Mouse (Mus musculus) heart, postnatal 0 days (tissue): ENCODE measurements around the gene Lingo1. TPM values are rescaled to one million over a fixed set of nuclear protein-coding genes. Genes with fewer than 3 reads are reported as not detected.

ENCODE experiments used
- ATAC-seq: fragments of 200-750 bp; cut with Nextera tagmentation; 2 replicates; pipeline ENCODE4 v1.8.0; 2017; ENCODE audit warnings: low read depth, moderate number of reproducible peaks, moderate library complexity; ENCODE audit not compliant: insufficient read depth
- DNase-seq: peaks from one replicate; pipeline ENCODE4 v3.0.0-alpha.2; 2016; ENCODE audit warnings: low spot score
- H3K27ac ChIP-seq: fragments of 300-500 bp; sonication (generic); 2 replicates; pipeline ENCODE4 v1.5.1; 2014; ENCODE audit warnings: low read depth, mild to moderate bottlenecking
- H3K27me3 ChIP-seq: fragments of 300-500 bp; sonication (generic); 2 replicates; pipeline ENCODE4 v1.6.1; 2014; ENCODE audit warnings: low read length, mixed read lengths; ENCODE audit not compliant: control insufficient read depth, insufficient read depth
- H3K36me3 ChIP-seq: fragments of 300-500 bp; sonication (generic); replicated peaks from 2 replicates; pipeline ENCODE4 v1.6.1; 2014; ENCODE audit warnings: low read length, mixed read lengths; ENCODE audit not compliant: control insufficient read depth, insufficient read depth
- H3K4me1 ChIP-seq: fragments of 300-500 bp; sonication (generic); 2 replicates; pipeline ENCODE4 v1.6.1; 2014; ENCODE audit warnings: antibody characterized with exemption; ENCODE audit not compliant: control insufficient read depth, insufficient read depth
- H3K4me2 ChIP-seq: fragments of 300-500 bp; sonication (generic); 2 replicates; pipeline ENCODE4 v1.6.1; 2014; ENCODE audit warnings: low read depth, mild to moderate bottlenecking, low read length, moderate library complexity
- H3K4me3 ChIP-seq: fragments of 300-500 bp; sonication (generic); 2 replicates; pipeline ENCODE4 v1.5.1; 2014; ENCODE audit warnings: low read depth, low read length
- H3K9ac ChIP-seq: fragments of 300-500 bp; sonication (generic); replicated peaks from 2 replicates; pipeline ENCODE4 v1.6.1; 2014; ENCODE audit warnings: low read depth, low read length, mixed read lengths
- H3K9me3 ChIP-seq: fragments of 300-500 bp; sonication (generic); replicated peaks from 2 replicates; pipeline ENCODE4 v1.6.1; 2016; ENCODE audit warnings: low read length; ENCODE audit not compliant: control insufficient read depth
- CTCF ChIP-seq: IDR thresholded peaks from 2 replicates; pipeline ENCODE4 v1.5.1; 2016; ENCODE audit warnings: antibody characterized with exemption, control low read depth, low read depth
- EP300 ChIP-seq: IDR thresholded peaks from 2 replicates; pipeline ENCODE4 v1.6.1; 2016; ENCODE audit warnings: antibody characterized with exemption, low read depth
- WGBS: fragments of 180-500 bp; shearing (Covaris S2); extraction: QIAGEN DNeasy Blood & Tissue Kit; methylation state at CpG from one replicate; pipeline ENCODE4 v1.1.7; 2014; 5-methylcytosine and 5-hydroxymethylcytosine counted together
- polyA plus RNA-seq: library from polyadenylated mRNA; unstranded; fragments of >200 nt; fragmentation: Nextera tagmentation; extraction: Ambion mirVana; gene quantifications from 2 replicates; pipeline ENCODE4 v1.2.1, GENCODE M21; 2015
- total RNA-seq: library from RNA; depleted of rRNA; stranded (reverse); fragments of >200 nt; gene quantifications from 2 replicates; pipeline ENCODE4 v1.2.3, GENCODE M21; 2014; ENCODE audit warnings: low replicate concordance

Lingo1 gene
- total and polyA plus RNA-seq, 2 experiments from 2014 or later: 0.66 to 2.4 TPM

DNA sequence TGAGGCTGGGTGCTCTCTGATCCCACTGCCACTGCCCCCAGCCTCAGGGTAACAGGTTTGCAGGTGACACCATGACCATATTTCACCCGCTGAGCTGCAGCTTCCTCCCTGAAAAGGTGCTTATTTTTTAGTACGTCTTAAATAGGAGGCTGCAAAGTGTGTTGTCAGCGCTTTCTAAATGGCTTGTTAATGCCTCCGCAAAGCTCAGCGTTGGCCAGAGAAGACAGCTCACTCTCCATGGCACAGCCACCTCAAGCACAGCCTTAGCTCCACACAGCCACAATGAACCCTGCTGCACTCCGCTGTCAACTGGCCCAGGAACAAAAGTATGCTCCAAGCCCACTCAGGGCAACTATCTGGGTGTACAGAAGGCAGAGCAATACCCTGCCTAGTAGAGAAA lies 85.3 kb downstream of the Lingo1 start:
- Histone ChIP-seq H3K27me3 (no peaks in the 10 kb centered on the region), H3K9ac (no peak overlapping the region), H3K4me1 (no peaks in the 10 kb centered on the region), H3K4me3 (no peak overlapping the region), H3K27ac (no peak overlapping the region), H3K4me2 (no peak overlapping the region), H3K9me3 (no peaks in the 10 kb centered on the region), H3K36me3 (no peaks in the 10 kb centered on the region)
- 65% methylated on average over 6 of the region's 6 CpGs for WGBS
- no peak for TF ChIP-seq EP300
- TF ChIP-seq CTCF: no peak
- ATAC-seq: no peak
- no peak for DNase-seq

DNA sequence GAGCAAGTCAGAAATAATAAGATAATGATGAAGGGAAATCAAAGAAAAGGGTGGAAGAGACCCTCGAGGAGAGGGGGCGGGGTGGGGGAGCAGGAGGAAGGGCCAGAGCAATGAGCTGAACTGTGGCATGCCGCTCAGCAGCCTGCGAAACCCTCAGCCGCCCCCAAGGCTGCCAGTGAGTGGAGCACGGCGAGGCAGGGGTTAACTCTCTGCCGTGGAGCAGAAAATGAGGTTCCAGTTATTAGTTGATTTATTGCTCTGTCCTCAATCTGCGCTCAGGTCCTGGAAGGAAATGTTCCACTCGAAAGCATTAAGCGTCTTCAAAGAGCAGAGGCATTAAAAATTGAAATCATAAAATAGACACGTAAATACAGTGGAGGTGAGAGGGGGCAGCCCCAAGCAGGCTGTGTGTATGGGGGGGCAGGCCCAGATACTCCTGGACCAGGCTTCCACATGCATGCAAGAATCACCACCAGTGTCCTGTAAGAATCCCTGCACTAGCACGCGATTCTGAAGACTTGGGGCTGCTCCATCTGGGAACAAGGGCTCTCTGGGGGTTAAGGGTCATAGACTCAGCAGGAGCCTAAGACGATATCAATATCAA lies 89.7 kb downstream of the Lingo1 start:
- no peaks in the 10 kb centered on the region for H3K36me3 ChIP-seq
- DNase-seq: no peak
- H3K27me3 ChIP-seq: no peaks in the 10 kb centered on the region
- H3K9me3 ChIP-seq: no peaks in the 10 kb centered on the region
- H3K9ac ChIP-seq: no peak overlapping the region
- H3K27ac ChIP-seq: no peak overlapping the region
- no peak overlapping the region for H3K4me2 ChIP-seq
- no peaks in the 10 kb centered on the region for H3K4me1 ChIP-seq
- ATAC-seq: no peak
- TF ChIP-seq EP300 (no peak), CTCF (no peak)
- no peak overlapping the region for H3K4me3 ChIP-seq
- WGBS: 71% methylated on average over 15 of the region's 15 CpGs

GRCm38 (mm10) chr9:56701394-56701793 lies 94.9 kb downstream of the Lingo1 start:
- no peak overlapping the region for H3K4me2 ChIP-seq
- H3K36me3 ChIP-seq: no peaks in the 10 kb centered on the region
- no peak for DNase-seq
- no peak overlapping the region for H3K4me3 ChIP-seq
- H3K27ac ChIP-seq: no peak overlapping the region
- no peaks in the 10 kb centered on the region for H3K4me1 ChIP-seq
- ATAC-seq: no peak
- WGBS: 52% methylated on average over 3 of the region's 3 CpGs
- TF ChIP-seq EP300: no peak
- no peak for TF ChIP-seq CTCF
- no peaks in the 10 kb centered on the region for H3K27me3 ChIP-seq
- no peak overlapping the region for H3K9ac ChIP-seq
- no peaks in the 10 kb centered on the region for H3K9me3 ChIP-seq

GRCm38 (mm10) chr9:56700866-56701265 lies 95.4 kb downstream of the Lingo1 start:
- no peak overlapping the region for H3K9ac ChIP-seq
- ATAC-seq: no peak
- TF ChIP-seq EP300 (no peak), CTCF (no peak)
- H3K27ac ChIP-seq: no peak overlapping the region
- no peak overlapping the region for H3K4me2 ChIP-seq
- H3K27me3 ChIP-seq: no peaks in the 10 kb centered on the region
- no peaks in the 10 kb centered on the region for H3K4me1 ChIP-seq
- no peaks in the 10 kb centered on the region for H3K36me3 ChIP-seq
- H3K9me3 ChIP-seq: no peaks in the 10 kb centered on the region
- H3K4me3 ChIP-seq: no peak overlapping the region
- 74% methylated on average over 8 of the region's 8 CpGs for WGBS
- DNase-seq: no peak

DNA sequence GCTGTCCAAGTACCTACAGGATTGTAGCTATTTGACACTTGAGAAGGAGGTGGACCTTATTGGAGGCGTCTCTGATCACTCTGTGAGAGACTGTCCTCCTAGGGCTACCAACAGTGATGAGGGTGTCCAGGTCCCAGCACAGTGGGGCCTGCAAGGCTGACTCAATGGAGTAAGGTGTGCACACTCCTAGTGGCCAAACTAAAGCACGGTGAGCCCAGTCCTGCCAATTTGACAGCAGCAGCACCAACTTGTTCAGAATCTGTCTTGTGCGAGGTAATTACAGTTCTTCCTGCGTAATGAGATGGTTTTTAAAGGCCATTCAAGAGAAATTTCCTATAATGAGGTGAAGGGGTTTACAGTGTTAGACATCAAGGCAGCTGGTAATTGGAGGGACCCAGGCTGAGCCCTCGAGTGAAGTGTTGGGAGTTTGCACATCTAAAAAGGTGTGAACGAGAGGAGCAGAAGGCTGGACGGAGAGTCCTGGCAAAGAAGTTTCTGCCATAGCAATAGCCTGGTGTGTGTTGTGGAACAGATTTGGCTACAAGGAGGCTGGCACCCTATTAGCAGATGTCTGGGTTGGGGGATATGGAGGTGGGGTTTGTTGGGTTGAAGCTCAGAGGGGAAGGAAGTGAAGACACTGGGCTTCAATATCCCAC lies 97.4 kb downstream of the Lingo1 start:
- no peaks in the 10 kb centered on the region for H3K9me3 ChIP-seq
- H3K4me1 ChIP-seq: no peaks in the 10 kb centered on the region
- TF ChIP-seq CTCF (no peak), EP300 (no peak)
- no peak for ATAC-seq
- no peak overlapping the region for H3K27ac ChIP-seq
- no peak overlapping the region for H3K4me2 ChIP-seq
- 61% methylated on average over 7 of the region's 7 CpGs for WGBS
- H3K36me3 ChIP-seq: no peaks in the 10 kb centered on the region
- DNase-seq: no peak
- no peak overlapping the region for H3K4me3 ChIP-seq
- no peak overlapping the region for H3K9ac ChIP-seq
- H3K27me3 ChIP-seq: no peaks in the 10 kb centered on the region

- H3K4me3 ChIP-seq: no peak overlapping the region
- ATAC-seq (no peak), DNase-seq (no peak)
- H3K4me2 ChIP-seq: no peak overlapping the region
- no peak overlapping the region for H3K27ac ChIP-seq
- H3K27me3 ChIP-seq: no peaks in the 10 kb centered on the region
- 77% methylated on average over 3 of the region's 3 CpGs for WGBS
- no peak for TF ChIP-seq CTCF
- no peak for TF ChIP-seq EP300
- H3K9me3 ChIP-seq: no peaks in the 10 kb centered on the region
- H3K4me1 ChIP-seq: no peaks in the 10 kb centered on the region
- no peak overlapping the region for H3K9ac ChIP-seq
- no peaks in the 10 kb centered on the region for H3K36me3 ChIP-seq
These were observed 102.2 kb downstream of the Lingo1 start for GRCm38 (mm10) chr9:56694079-56694478.
